Mouse (Mus musculus) v-Abl transformed pro-B cells (cell line): ENCODE results near the gene Heatr5a.

Source experiments
- in situ Hi-C, 2 experiments: fragments of 400-800 bp; cut with MboI; formaldehyde crosslinking; loops; one replicate each; pipeline ENCODE4 v1.15.1; 2025; ENCODE audit not compliant: unreplicated experiment in 2 of 2

Heatr5a gene

GRCm38 (mm10) chr12:51855453-51855852 is 115.7 kb downstream of the Heatr5a start:
- in situ Hi-C loops: no loop called here

DNA sequence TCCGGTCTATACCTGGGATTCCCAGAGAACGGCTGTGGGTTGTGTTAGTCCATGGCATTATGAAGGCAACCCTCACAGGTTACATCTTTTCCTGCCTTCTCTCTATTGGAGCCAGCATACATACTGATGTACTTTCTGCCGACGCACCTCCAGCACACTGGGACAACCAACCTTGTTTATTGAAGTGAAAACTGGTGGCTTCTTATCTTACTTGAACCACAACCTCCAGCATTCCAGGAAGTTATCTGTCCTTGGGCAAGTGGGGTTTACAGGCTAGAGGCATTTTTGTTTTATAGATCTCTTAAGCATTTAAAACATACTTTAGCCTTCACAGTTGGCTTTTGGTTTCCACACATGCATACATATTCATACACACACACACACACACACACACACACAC is 119.5 kb downstream of the Heatr5a start:
- in situ Hi-C loops: no loop called here

DNA sequence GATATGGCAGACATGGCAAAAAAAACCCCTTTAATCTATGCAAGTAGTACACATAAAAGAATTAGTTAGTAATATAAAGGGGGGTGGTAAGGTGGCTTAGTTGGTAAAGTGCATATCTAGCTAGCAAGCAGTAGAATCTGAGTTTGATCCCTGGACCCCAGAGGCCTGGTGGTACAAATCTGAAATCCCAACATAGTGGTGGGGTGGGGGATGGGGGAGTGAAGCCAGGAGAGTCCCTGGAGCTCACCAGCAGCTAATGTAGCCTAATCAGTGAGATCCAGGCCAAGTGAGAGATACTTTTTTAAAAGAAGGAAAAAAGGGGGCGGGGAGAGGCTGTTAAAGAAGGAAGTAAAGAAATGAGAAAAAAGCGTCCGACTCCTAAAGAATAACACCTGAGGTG is 120.0 kb downstream of the Heatr5a start:
- in situ Hi-C loops: no loop called here

GRCm38 (mm10) chr12:51850339-51850738 is 120.8 kb downstream of the Heatr5a start:
- in situ Hi-C loops: no loop called here

- in situ Hi-C loops: loop anchor here (10.0 to 25.0 kb wide), 2 partner anchors 755 to 762 kb away; no protein-coding TSS in a partner anchor
Measured at GRCm38 (mm10) chr12:51849902-51850301, 121.2 kb downstream of the Heatr5a start.

- in situ Hi-C loops: loop anchor here (10.0 to 25.0 kb wide), 2 partner anchors 757 to 764 kb away; no protein-coding TSS in a partner anchor
Measured at GRCm38 (mm10) chr12:51847953-51848680, 123.0 kb downstream of the Heatr5a start.

GRCm38 (mm10) chr12:51845261-51845660 is 125.9 kb downstream of the Heatr5a start:
- in situ Hi-C loops: loop anchor here (10.0 to 25.0 kb wide), 2 partner anchors 760 to 767 kb away; no protein-coding TSS in a partner anchor

GRCm38 (mm10) chr12:51844771-51845256 is 126.3 kb downstream of the Heatr5a start:
- in situ Hi-C loops: loop anchor here (10.0 to 25.0 kb wide), 2 partner anchors 760 to 767 kb away; no protein-coding TSS in a partner anchor

- in situ Hi-C loops: loop anchor here (10.0 to 25.0 kb wide), 2 partner anchors 761 to 768 kb away; no protein-coding TSS in a partner anchor
Measured at GRCm38 (mm10) chr12:51843576-51844520, 127.3 kb downstream of the Heatr5a start.

DNA sequence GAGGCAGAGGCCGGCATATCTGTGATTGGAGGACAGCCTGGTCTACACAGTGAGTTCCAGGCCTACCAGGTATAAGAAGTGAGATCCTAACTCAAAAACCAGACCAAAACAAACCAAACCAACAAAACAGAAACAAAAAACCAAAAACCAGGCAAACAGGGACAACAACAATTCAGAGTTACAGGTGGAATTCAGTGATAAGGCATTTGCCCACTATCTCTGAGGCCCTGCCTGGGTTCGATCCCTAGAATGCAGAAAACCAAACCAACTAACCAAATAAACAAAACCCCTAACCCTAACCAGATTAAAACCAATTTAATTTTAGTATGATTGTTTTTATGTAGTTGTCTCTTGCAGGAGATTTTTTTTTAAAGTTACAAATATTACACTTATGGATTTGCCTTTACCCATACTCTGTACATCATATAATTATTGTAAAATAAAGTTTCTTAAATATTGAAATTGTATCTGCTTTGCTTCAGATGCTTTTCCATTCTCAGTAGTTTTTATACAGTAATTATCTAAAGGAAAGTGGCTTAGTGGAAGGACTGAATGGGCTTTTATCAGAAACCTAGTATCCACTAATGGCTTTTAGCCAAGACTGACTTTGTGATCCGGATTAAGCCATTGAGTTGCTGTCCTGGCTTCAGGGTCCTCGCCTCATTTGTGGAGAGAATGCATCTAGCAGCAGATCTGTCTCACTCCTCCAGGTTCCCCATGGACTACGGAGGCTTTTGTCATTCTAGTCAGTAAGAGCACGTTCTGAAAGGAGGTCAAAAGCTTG is 128.8 kb downstream of the Heatr5a start:
- in situ Hi-C loops: loop anchor here (10.0 to 25.0 kb wide), 2 partner anchors 763 to 770 kb away; no protein-coding TSS in a partner anchor

GRCm38 (mm10) chr12:51839856-51840255 is 131.3 kb downstream of the Heatr5a start:
- in situ Hi-C loops: loop anchor here (10.0 to 25.0 kb wide), 2 partner anchors 765 to 772 kb away; no protein-coding TSS in a partner anchor

- in situ Hi-C loops: loop anchor here in 1 of 2 experiments (25.0 kb wide), 1 partner anchor 777 kb away; no protein-coding TSS in a partner anchor
Measured at GRCm38 (mm10) chr12:51835219-51835618, 135.9 kb downstream of the Heatr5a start.

DNA sequence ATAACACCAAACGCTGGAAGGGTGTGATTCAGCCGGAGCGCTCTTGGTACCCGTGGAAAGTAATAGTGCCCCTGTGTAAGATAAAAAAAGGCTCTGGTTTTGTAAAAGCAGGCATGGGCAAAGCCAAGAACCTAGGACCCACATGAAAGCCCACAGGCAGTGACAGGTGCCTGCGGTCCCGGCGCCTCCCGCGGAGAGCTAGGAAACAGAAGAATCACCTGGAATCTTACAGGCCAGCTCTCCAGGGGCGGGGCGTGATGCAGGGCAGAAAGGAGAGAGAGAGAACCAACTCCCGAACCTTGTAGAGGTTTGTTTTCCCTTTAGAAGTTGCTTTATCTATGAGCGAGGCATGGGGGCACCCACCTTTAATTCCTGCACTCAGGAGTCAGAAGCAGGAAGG is 139.2 kb downstream of the Heatr5a start:
- in situ Hi-C loops: loop anchor here in 1 of 2 experiments (25.0 kb wide), 1 partner anchor 780 kb away; no protein-coding TSS in a partner anchor

GRCm38 (mm10) chr12:51831296-51831695 is 139.8 kb downstream of the Heatr5a start:
- in situ Hi-C loops: loop anchor here in 1 of 2 experiments (25.0 kb wide), 1 partner anchor 781 kb away; no protein-coding TSS in a partner anchor

- in situ Hi-C loops: loop anchor here in 1 of 2 experiments (25.0 kb wide), 1 partner anchor 782 kb away; no protein-coding TSS in a partner anchor
Measured at GRCm38 (mm10) chr12:51830671-51831070, 140.4 kb downstream of the Heatr5a start.

GRCm38 (mm10) chr12:51830077-51830402 is 141.1 kb downstream of the Heatr5a start:
- in situ Hi-C loops: loop anchor here in 1 of 2 experiments (25.0 kb wide), 1 partner anchor 782 kb away; no protein-coding TSS in a partner anchor

- in situ Hi-C loops: loop anchor here (5.0 to 25.0 kb wide), 4 partner anchors 58 to 783 kb away; partner anchors contain the start of gene Heatr5a (in 1 of the 2)
Measured at GRCm38 (mm10) chr12:51829290-51830076, 141.6 kb downstream of the Heatr5a start, which contains the start of gene Hectd1. TSS of gene Hectd1 (minus strand) at chr12:51829536.

DNA sequence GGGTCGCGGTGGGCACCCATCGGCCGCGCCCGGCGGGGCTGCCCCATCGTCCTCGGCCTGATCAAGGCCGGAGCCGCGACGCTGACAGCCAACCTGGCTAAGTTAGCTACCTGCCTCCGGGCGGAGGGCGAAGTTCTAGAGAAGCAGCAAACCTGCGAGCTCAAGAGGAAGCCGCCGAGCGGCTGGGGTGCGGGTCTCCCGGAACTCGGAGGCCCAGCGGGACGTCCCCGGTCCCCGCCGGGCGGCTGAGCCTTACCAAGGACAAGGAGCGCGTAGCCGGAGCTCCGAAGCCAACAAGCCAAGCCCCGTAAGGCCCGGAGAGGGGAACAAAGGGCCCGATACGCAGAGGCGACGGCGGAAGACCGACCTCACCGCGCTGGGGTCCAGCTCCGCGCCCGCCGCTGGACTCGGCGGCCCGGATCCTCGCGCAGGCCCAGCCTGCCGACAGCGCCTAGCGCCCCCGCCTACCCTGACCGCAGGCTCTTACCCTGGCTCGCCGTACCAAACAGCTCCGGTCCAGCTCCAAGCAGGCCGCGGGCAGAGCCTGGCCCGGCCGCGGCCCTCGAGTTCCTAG is 142.3 kb downstream of the Heatr5a start:
- in situ Hi-C loops: loop anchor here (5.0 to 25.0 kb wide), 4 partner anchors 58 to 783 kb away; partner anchors contain the start of gene Heatr5a (in 1 of the 2)
